Mouse (Mus musculus) limb, embryonic 14.5 days (tissue): ENCODE measurements around the gene Csrnp1. TPM values are rescaled to one million over a fixed set of nuclear protein-coding genes. Genes with fewer than 3 reads are reported as not detected.

Experiments used
- ATAC-seq: fragments of 200-750 bp; cut with Nextera tagmentation; 2 replicates; pipeline ENCODE4 v1.8.0; 2017; ENCODE audit warnings: low read depth, moderate number of reproducible peaks, moderate TSS enrichment; ENCODE audit not compliant: low FRiP score
- DNase-seq: peaks from one replicate; pipeline ENCODE4 v3.0.0-alpha.2; 2015; ENCODE audit warnings: low spot score
- H3K27ac ChIP-seq: fragments of 300-500 bp; sonication (generic); replicated peaks from 2 replicates; pipeline ENCODE4 v1.5.1; 2014; ENCODE audit warnings: low read depth, mild to moderate bottlenecking, low read length, moderate library complexity, mixed read lengths
- H3K27me3 ChIP-seq: fragments of 300-500 bp; sonication (generic); 2 replicates; pipeline ENCODE4 v1.6.1; 2014; ENCODE audit warnings: low read length, mixed read lengths; ENCODE audit not compliant: control insufficient read depth, insufficient read depth
- H3K36me3 ChIP-seq: fragments of 300-500 bp; sonication (generic); 2 replicates; pipeline ENCODE4 v1.6.1; 2014; ENCODE audit warnings: mild to moderate bottlenecking, low read length, moderate library complexity, mixed read lengths; ENCODE audit not compliant: control insufficient read depth, insufficient read depth
- H3K4me1 ChIP-seq: fragments of 300-500 bp; sonication (generic); 2 replicates; pipeline ENCODE4 v1.6.1; 2014; ENCODE audit warnings: antibody characterized with exemption, low read length, mixed read lengths; ENCODE audit not compliant: control insufficient read depth, insufficient read depth
- H3K4me2 ChIP-seq: fragments of 300-500 bp; sonication (generic); replicated peaks from 2 replicates; pipeline ENCODE4 v1.6.1; 2014; ENCODE audit warnings: low read depth, mild to moderate bottlenecking, low read length, moderate library complexity; ENCODE audit not compliant: severe bottlenecking
- H3K4me3 ChIP-seq: fragments of 300-500 bp; sonication (generic); replicated peaks from 2 replicates; pipeline ENCODE4 v1.5.1; 2014; ENCODE audit warnings: low read length
- H3K9ac ChIP-seq: fragments of 300-500 bp; sonication (generic); 2 replicates; pipeline ENCODE4 v1.6.1; 2014; ENCODE audit warnings: mild to moderate bottlenecking, low read depth, low read length, moderate library complexity; ENCODE audit not compliant: severe bottlenecking
- H3K9me3 ChIP-seq: fragments of 300-500 bp; sonication (generic); 2 replicates; pipeline ENCODE4 v1.6.1; 2016; ENCODE audit warnings: low read length; ENCODE audit not compliant: control insufficient read depth
- POLR2A ChIP-seq: fragments of 200-500 bp; IDR thresholded peaks from 2 replicates; pipeline ENCODE4 v1.8.0; 2012; ENCODE audit warnings: inconsistent platforms, mild to moderate bottlenecking, moderate library complexity, borderline replicate concordance; ENCODE audit not compliant: insufficient read depth, insufficient read length; ENCODE audit errors: extremely low read depth
- WGBS: fragments of 180-500 bp; shearing (Covaris S2); extraction: QIAGEN DNeasy Blood & Tissue Kit; methylation state at CpG from one replicate; pipeline ENCODE4 v1.1.7; 2014; 5-methylcytosine and 5-hydroxymethylcytosine counted together
- polyA plus RNA-seq, 2 experiments: library from polyadenylated mRNA; depleted of rRNA in 1 of 2; stranded (reverse) in 1 of 2; unstranded in 1 of 2; fragments of >200 nt; fragmentation: Nextera tagmentation in 1 of 2; extraction: Ambion mirVana in 1 of 2; gene quantifications; 2 replicates each; pipeline versions ENCODE4 v1.2.1 to v1.2.3; 2012 to 2014

The Csrnp1 gene
- 12.8 and 28.4 TPM in 2 replicates for polyA plus RNA-seq (2012; rRNA removed)
- polyA plus RNA-seq (2014; fragmentation: Nextera tagmentation; extraction: Ambion mirVana) = 2.1 and 2.8 TPM in 2 replicates

GRCm38 (mm10) chr9:119984536-119985011 is at the start of gene Csrnp1:
TSS of gene Csrnp1 (minus strand) at chr9:119984658.
- peak within 1 kb of the TSS; percentile 73 for H3K27ac ChIP-seq
- peak within 1 kb of the TSS; percentile 98 for H3K4me2 ChIP-seq
- no peaks in the 10 kb centered on the region for H3K27me3 ChIP-seq
- no peak for TF ChIP-seq POLR2A
- WGBS = 15% methylated on average over 14 of the region's 14 CpGs
- peaks cover 32% of the 10 kb centered on the region for H3K4me1 ChIP-seq
- peak within 1 kb of the TSS; percentile 72 for H3K4me3 ChIP-seq
- ATAC-seq (no peak), DNase-seq (no peak)
- no peaks in the 10 kb centered on the region for H3K9me3 ChIP-seq
- H3K36me3 ChIP-seq = no peaks in the 10 kb centered on the region
- peak within 1 kb of the TSS; percentile 72 for H3K9ac ChIP-seq

- Histone ChIP-seq H3K36me3 (no peaks in the 10 kb centered on the region), H3K9me3 (no peaks in the 10 kb centered on the region), H3K9ac (no peak overlapping the region), H3K27me3 (no peaks in the 10 kb centered on the region), H3K4me1 (peaks cover under 1% of the 10 kb centered on the region; the same call in 1 of the 2 replicates), H3K27ac (no peak overlapping the region), H3K4me2 (no peak overlapping the region), H3K4me3 (no peak overlapping the region)
- TF ChIP-seq POLR2A = no peak
- DNase-seq = no peak
- no peak for ATAC-seq
- WGBS = 92% methylated on average over 6 of the region's 6 CpGs
Observed at GRCm38 (mm10) chr9:120032710-120033109, 48.3 kb upstream of the Csrnp1 start.

GRCm38 (mm10) chr9:120030421-120030820 is 46.0 kb upstream of the Csrnp1 start:
- peaks cover 5% of the 10 kb centered on the region; the same call in 1 of the 2 replicates for H3K4me1 ChIP-seq
- H3K4me3 ChIP-seq = no peak overlapping the region
- DNase-seq (no peak), ATAC-seq (no peak)
- H3K27ac ChIP-seq = no peak overlapping the region
- H3K27me3 ChIP-seq = no peaks in the 10 kb centered on the region
- H3K9ac ChIP-seq = no peak overlapping the region
- no peak overlapping the region for H3K4me2 ChIP-seq
- WGBS = 84% methylated on average over 10 of the region's 10 CpGs
- no peaks in the 10 kb centered on the region for H3K9me3 ChIP-seq
- no peaks in the 10 kb centered on the region for H3K36me3 ChIP-seq
- TF ChIP-seq POLR2A = no peak

GRCm38 (mm10) chr9:120029880-120030279 is 45.4 kb upstream of the Csrnp1 start:
- no peak for TF ChIP-seq POLR2A
- H3K9me3 ChIP-seq = no peaks in the 10 kb centered on the region
- 92% methylated on average over 6 of the region's 6 CpGs for WGBS
- DNase-seq = no peak
- H3K27ac ChIP-seq = no peak overlapping the region
- H3K27me3 ChIP-seq = no peaks in the 10 kb centered on the region
- no peaks in the 10 kb centered on the region for H3K36me3 ChIP-seq
- H3K4me3 ChIP-seq = no peak overlapping the region
- no peak overlapping the region for H3K4me2 ChIP-seq
- H3K9ac ChIP-seq = no peak overlapping the region
- H3K4me1 ChIP-seq = peaks cover 5% of the 10 kb centered on the region; the same call in 1 of the 2 replicates
- ATAC-seq = no peak

- no peak for ATAC-seq
- Histone ChIP-seq H3K4me3 (no peak overlapping the region), H3K9me3 (no peaks in the 10 kb centered on the region), H3K27me3 (no peaks in the 10 kb centered on the region), H3K36me3 (no peaks in the 10 kb centered on the region), H3K9ac (peak overlapping the region; percentile 3; the same call in 1 of the 2 replicates), H3K4me1 (peaks cover 5% of the 10 kb centered on the region; the same call in 1 of the 2 replicates), H3K27ac (no peak overlapping the region), H3K4me2 (no peak overlapping the region)
- 34% methylated on average over 14 of the region's 14 CpGs for WGBS
- DNase-seq = peak; percentile 59
- TF ChIP-seq POLR2A = no peak
Observed at GRCm38 (mm10) chr9:120027401-120028151, 43.1 kb upstream of the Csrnp1 start.
